Mouse (Mus musculus) E14TG2a.4 (cell line): Measurements from ENCODE around the gene Fignl2.

Experiments
- CTCF ChIP-seq: conservative IDR thresholded peaks from 2 replicates; pipeline ENCODE4 v1.5.1; 2014; ENCODE audit warnings: low read length
- POU5F1 ChIP-seq: IDR thresholded peaks from 2 replicates; pipeline ENCODE4 v1.6.1; 2014; ENCODE audit warnings: low read length, borderline replicate concordance

DNA sequence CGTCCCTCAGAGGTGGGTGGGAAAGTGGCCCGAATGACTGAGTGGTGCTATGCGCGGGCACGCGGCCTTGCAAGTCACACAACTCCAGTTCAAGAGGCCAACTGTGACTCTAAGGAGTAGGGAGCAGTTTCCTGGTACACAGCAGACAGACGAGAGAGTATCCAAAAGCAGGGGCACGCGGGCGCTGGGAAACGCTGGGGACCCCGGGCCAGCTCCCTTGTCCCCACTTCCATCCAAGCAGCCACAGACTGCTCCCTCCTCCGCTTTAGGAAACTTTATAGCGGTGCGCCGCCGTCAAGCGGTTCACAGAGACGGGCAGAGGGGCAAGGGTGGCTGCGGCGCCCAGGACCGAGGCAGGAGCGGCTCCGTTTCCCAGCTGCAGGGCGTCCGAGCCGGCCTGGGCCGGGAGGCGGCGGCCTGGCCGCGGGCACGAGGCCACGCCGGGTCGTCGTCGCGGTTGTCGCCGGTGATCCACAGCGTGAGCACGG is 32.3 kb downstream of the Fignl2 start:
- TF ChIP-seq CTCF, result no peak
- no peak for TF ChIP-seq POU5F1
